8 mouse cellular contexts compared by ENCODE assay signal in genomic region chr7:96952094-96952493, GRCm38 (mm10). TPM values are rescaled to one million over a fixed set of nuclear protein-coding genes. Genes with fewer than 3 reads are reported as not detected.
DNase-seq lines count a peak whose midpoint lies in the region; ATAC-seq and TF ChIP-seq lines count a peak whose summit lies in the region.

No protein-coding gene starts in this region.

- H3ac ChIP-seq in myocyte (ENCODE audit: control insufficient read depth, insufficient read length): peak overlapping the region; percentile 49

- peaks cover 13% of the 10 kb centered on the region for H3K79me2 ChIP-seq in myocyte (ENCODE audit: control insufficient read depth, insufficient read depth)

- peak overlapping the region; percentile 80 for H3K9ac ChIP-seq in embryonic facial prominence, embryonic 14.5 days (ENCODE audit: low read depth, low read length)
- H3K9ac ChIP-seq in kidney, embryonic 15.5 days: peak overlapping the region; percentile 69

- H3K4me3 ChIP-seq in embryonic facial prominence, embryonic 14.5 days (ENCODE audit: low read depth, low read length): peak overlapping the region; percentile 72
- peak overlapping the region; percentile 68 for H3K4me3 ChIP-seq in kidney, embryonic 15.5 days (replicated peaks)
- H3K4me3 ChIP-seq in myocyte: peak overlapping the region; percentile 47

- H3K4me1 ChIP-seq in embryonic facial prominence, embryonic 14.5 days (ENCODE audit: control insufficient read depth, insufficient read depth, low read length): peaks cover 9% of the 10 kb centered on the region
- peaks cover 22% of the 10 kb centered on the region for H3K4me1 ChIP-seq in kidney, embryonic 15.5 days

- H3K27me3 ChIP-seq in embryonic facial prominence, embryonic 14.5 days (replicated peaks; ENCODE audit: control insufficient read depth, insufficient read depth, low read length): no peaks in the 10 kb centered on the region
- H3K27me3 ChIP-seq in kidney, embryonic 15.5 days: no peaks in the 10 kb centered on the region
- H3K27me3 ChIP-seq in myocyte (ENCODE audit: control insufficient read depth, insufficient read depth, insufficient read length): no peaks in the 10 kb centered on the region

- no peak for ATAC-seq in embryonic facial prominence, embryonic 14.5 days (ENCODE audit: low read depth)
- ATAC-seq in kidney, embryonic 15.5 days (replicated peaks; ENCODE audit: low FRiP score): no peak
- no peak for ATAC-seq in megakaryocyte-erythroid progenitor cell, adult 5-6 weeks (replicated peaks; ENCODE audit: low FRiP score, low TSS enrichment, poor library complexity, severe bottlenecking)

- H3K36me3 ChIP-seq in embryonic facial prominence, embryonic 14.5 days (ENCODE audit: control insufficient read depth, insufficient read depth, low read length): peaks cover 10% of the 10 kb centered on the region; the same call in 1 of the 2 replicates
- peaks cover 8% of the 10 kb centered on the region for H3K36me3 ChIP-seq in kidney, embryonic 15.5 days
- no peaks in the 10 kb centered on the region for H3K36me3 ChIP-seq in myocyte (ENCODE audit: control insufficient read depth, insufficient read depth)

- no peaks in the 10 kb centered on the region for H3K9me3 ChIP-seq in embryonic facial prominence, embryonic 14.5 days (ENCODE audit: control insufficient read depth, low read length)
- H3K9me3 ChIP-seq in kidney, embryonic 15.5 days (replicated peaks): no peaks in the 10 kb centered on the region

- peak overlapping the region; percentile 77 for H3K4me2 ChIP-seq in embryonic facial prominence, embryonic 14.5 days (ENCODE audit: low read depth, low read length)
- H3K4me2 ChIP-seq in kidney, embryonic 15.5 days: peak overlapping the region; percentile 76
- H3K4me2 ChIP-seq in myocyte (ENCODE audit: low read depth): peak overlapping the region; percentile 94

- peak overlapping the region; percentile 88; the same call in 1 of the 2 replicates for H3K27ac ChIP-seq in embryonic facial prominence, embryonic 14.5 days (replicated peaks; ENCODE audit: low read depth, low read length)
- no peak overlapping the region for H3K27ac ChIP-seq in kidney, embryonic 15.5 days

- no peak for TF ChIP-seq POLR2A in myocyte (IDR thresholded peaks at IDR 0.05; ENCODE audit: insufficient read length, low read depth)

- 26% methylated on average over 5 of the region's 5 CpGs for WGBS in embryonic facial prominence, embryonic 14.5 days
- 24% methylated on average over 5 of the region's 5 CpGs for WGBS in kidney, embryonic 15.5 days

- peak; percentile 11 for DNase-seq in kidney, adult 18-20 months
- no peak for DNase-seq in kidney, postnatal 4 days
- DNase-seq in embryonic facial prominence, embryonic 14.5 days (ENCODE audit: low spot score): no peak
- no peak for DNase-seq in MN1 (ENCODE audit: low spot score)
- DNase-seq in c-Kit-positive CD71-positive TER-119-positive erythroid progenitor cells, embryonic 14.5 days (ENCODE audit: low spot score): no peak

TF ChIP-seq in myocyte, 11 proteins besides CTCF, POLR2A, EP300 and RAD21:
- TF ChIP-seq POLR2AphosphoS2 (IDR thresholded peaks at IDR 0.05; ENCODE audit: insufficient read length, low read depth) (no peak), TCF12 (IDR thresholded peaks at IDR 0.05; ENCODE audit: insufficient read depth, poor library complexity, severe bottlenecking) (no peak), E2F4 (IDR thresholded peaks at IDR 0.05; ENCODE audit: insufficient read depth) (no peak), USF1 (IDR thresholded peaks at IDR 0.05; ENCODE audit: low read depth) (no peak), TCF3 (IDR thresholded peaks at IDR 0.05; ENCODE audit: insufficient read length, low read depth) (no peak), MYOD1 (IDR thresholded peaks at IDR 0.05; ENCODE audit: control insufficient read depth in 1 of 3, insufficient read length in 2 of 3, low read depth in 2 of 3) (no peak), REST (IDR thresholded peaks at IDR 0.05; ENCODE audit: insufficient read depth, insufficient read length) (no peak), CEBPB (IDR thresholded peaks at IDR 0.05; ENCODE audit: insufficient read depth, poor library complexity, severe bottlenecking) (no peak), MYOG (IDR thresholded peaks at IDR 0.05; ENCODE audit: control insufficient read depth in 1 of 3, insufficient read depth in 1 of 3, insufficient read length in 2 of 3, low read depth in 2 of 3) (no peak), SRF (IDR thresholded peaks at IDR 0.05; ENCODE audit: control insufficient read depth, insufficient read length, low read depth) (no peak), MAX (IDR thresholded peaks at IDR 0.05; ENCODE audit: low read depth) (no peak)

RNA-seq across cellular contexts. Expression of gene Nars2, which starts 0.8 kb away (rescaled TPM):
- polyA plus RNA-seq in embryonic facial prominence, embryonic 14.5 days (2014; fragmentation: Nextera tagmentation; extraction: Ambion mirVana): 19.2 and 25.3 TPM in 2 replicates
- 26.2 and 27.5 TPM in 2 replicates for polyA plus RNA-seq in kidney, embryonic 15.5 days (2015; fragmentation: Nextera tagmentation; extraction: Ambion mirVana)
- 6.7 TPM for polyA plus RNA-seq in myocyte (2012; fragmentation: generic; extraction: Trizol)
- 16.6 and 26.5 TPM in 2 replicates for total RNA-seq in megakaryocyte-erythroid progenitor cell, adult 5-6 weeks (2014; fragmentation: Nextera tagmentation)
- 11.8 and 14.0 TPM in 2 replicates for total RNA-seq in megakaryocyte-erythroid progenitor cell, adult 5-6 weeks (2017)
